Mouse (Mus musculus): ENCODE measurements around the gene Catsperz. TPM values are rescaled to one million over a fixed set of nuclear protein-coding genes. Genes with fewer than 3 reads are reported as not detected.
"Not testable (repeated sequence)": the region's sequence is repeated elsewhere in the genome, so short reads cannot be mapped to it uniquely, and the experiment has no call there.

The Catsperz gene
- total RNA-seq, 4 experiments from 2014 or later, result not detected

DNA sequence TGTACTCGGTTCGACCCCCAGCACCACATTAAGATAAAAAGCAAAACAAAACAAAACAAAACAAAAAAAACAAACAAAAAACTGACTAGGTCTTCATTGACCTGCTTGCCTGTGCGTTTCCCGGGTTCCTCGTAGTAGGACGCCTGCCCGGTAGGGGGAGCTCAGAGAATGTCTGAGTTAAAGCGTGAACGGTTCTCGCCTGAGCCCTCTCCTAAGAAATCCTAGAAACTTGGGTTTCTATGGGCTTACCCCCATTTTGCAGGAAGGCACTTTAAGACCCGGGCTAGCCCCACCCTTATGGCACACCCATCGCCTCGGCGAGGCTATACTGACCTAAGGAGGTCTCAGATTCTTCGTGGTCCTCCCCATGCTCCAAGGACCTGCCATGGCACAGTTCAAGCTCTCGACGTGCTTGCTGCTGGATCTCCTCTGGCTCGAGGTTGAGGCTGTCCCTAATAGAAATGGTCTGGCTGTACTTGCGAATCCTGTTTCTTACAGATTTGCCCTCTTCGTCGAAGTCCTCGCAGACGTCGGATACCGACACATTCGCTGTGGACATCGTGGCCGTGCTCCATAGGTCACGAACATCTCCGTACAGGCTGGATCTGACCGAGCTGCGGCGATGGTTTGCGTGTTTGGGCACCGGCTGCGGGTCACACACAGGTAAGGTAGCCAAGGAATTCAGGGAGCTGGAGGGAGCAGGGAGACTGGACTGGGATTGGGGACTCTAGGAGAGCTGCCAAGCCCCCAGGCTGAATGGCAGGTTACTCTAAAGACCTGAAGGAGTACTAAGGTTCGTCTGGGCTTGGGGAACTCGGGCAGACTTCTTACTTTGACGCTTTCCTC is 496 bp downstream of the Catsperz start:
- peak; percentile 70 to 73 for DNase-seq (ENCODE audit: low spot score in 2 of 2)

DNA sequence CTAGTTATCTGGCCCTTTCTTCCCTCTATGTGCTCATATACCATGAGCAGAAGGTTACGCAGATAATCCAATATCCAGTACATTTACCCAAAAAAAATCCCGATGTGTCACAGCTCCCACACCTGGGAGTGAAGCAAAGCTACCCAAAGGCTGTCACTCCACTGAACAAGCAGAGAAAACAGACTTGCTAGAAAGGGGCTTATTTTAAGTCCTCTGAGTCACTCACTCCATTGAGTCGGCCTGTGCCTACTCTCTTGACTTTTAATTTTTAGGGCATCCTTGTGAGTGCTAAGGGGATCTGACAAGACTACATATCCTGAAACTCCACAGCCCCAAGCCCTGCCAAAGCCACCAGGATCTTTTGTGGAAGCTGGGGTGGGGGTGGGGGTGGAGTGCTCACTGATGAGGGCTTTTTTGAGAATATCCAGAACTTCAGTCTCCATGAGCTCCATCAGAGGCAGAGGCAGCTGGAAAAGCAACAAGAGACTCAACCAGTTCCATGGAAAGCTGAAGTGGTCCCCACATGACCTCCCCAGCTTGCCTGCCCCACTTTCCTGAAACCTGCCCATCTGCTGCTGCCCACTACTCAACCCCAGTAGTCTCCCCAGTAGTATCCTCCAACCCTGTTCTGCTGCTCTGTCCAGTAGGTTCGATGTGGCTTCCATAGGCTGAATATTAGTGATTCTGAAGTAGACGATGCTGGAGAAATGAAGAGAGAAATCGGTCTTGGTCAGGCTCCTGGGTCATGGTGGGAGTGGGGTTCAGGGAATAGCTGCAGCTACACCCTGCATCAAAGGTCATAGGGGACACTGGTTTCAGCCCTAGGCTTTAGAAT is 2.1 kb downstream of the Catsperz start:
- no peak for DNase-seq (ENCODE audit: low spot score in 2 of 2)

DNA sequence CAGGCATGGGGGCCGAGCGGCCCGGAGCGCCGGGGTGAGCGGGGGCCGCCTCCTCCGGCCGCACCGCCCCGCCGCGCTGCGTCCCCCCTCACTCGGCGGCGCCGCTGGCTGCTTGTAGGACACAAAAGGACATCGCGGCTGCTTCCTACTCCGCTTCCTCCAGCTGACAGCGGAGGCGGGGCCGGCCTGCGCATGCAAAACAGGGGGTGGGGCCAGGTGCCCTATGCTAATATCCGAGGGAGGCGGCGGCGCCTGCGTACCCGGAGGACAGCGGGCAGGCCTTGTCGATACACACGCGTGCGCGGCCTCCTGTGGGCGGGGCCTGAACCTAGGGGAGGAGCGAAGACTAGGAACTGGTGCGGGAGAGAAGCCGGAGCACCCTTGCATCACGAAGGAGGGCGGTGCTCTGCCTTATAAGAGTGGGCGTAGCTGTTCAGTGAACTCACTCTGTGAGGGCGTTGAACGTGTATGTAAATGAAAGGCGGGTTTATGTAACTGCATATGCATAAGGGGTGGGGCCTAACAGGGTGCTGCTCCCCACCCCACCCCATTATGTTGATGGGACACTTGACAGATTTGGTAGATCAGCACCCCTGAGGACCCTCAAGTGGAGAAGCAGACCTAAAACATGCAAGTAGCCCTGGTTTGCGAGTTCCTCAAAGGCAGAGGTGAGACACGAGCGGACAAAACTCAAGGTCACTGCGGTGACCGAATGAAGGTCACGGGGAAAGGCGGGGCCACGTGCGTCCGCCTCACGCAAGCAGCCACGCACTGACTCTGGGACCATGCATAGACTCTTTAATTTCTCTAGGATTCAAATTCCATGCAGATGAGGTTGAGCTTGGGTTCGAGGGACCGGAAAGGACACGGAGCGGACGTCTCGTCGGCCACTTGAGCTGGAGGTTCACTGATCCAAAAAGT is 3.3 kb downstream of the Catsperz start, which contains the start of gene Esrra:
TSS of gene Esrra (minus strand) at position 167 of the 921 bp plus-strand sequence.
- DNase-seq (ENCODE audit: low spot score in 2 of 2), result peak; percentile 100

DNA sequence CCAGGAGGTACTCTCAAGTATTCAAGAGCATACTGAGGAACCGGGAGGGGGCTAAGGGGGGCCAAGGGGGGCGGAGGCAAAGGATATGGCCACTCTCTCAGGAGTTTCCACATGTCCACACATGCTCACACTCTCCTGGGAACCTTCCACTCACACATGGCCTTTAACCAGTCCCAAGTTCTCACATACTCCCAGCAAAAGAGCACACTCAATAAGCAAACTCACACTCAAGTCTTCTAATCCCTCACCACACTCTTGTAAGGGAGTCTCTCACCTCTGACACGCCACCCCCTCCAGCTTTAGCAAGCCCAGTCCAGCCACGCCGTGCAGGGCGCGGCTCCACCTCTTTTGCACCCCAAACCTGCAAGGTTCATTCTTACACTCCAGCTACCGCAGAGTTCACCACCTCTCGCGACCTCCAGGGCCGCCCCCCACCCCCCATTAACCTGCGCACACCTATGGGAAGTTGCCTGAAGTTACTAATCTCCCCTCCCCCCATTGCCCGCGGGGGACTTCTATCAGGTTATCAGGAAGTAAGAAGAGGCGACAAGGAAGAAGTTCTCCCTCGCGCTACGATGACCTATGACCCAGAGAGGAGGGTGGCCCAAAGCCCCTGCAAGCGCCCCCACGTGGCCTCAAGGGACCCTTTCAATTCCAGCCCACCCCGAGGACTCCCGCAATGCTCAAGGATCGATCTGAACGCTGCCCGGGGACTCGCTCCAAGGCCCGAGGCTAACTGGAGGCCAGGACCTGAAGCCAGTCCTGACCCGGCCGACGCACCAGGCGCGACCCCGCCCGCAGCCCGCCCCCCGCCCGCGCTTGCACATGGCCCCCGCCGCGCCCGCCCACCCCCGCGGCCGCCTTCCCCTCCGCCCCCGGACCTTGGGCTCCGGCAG is 4.2 kb downstream of the Catsperz start:
- DNase-seq (ENCODE audit: low spot score in 2 of 2), result peak in 1 of 2 experiments; percentile 55

DNA sequence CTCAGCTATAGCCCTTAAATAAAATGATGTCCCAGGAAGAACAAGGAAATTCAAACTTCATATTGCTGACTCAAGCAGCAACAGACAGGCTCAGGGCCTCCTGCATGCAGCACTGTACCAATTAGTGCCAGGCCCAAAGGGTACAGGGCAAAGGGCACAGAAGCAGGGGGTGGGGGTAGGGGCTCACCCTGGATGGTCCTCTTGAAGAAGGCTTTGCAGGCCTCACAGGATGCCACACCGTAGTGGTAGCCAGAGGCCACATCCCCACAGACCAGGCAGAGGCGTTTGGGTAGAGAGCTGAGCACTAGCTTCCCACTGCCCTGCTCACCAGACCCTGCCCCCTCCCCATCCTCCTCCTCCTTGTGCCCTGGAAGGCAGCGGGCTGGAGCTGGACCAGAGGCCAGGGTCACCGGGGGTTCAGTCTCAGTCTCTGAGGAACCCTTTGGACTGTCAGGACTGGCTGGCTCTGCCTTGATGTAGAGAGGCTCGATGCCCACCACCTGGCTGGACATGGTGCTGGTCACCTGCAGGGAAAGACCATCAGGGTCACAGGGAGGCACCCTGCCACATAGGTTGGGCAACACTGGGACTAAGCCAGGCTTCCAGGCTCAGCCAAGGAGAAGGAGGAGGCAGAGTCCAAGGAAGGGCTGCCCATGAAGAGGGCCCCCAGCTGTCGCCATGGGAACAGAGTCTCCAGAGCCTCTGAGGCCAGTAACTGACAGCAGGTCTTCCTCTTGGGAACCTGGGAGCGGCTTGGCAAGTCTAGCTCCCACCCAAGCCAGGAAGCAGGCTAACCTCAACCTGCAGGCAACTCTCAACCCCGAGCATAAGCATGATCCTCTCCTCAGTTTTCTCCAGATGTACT is 5.1 kb downstream of the Catsperz start:
- DNase-seq (ENCODE audit: low spot score in 2 of 2), result peak in 1 of 2 experiments; percentile 63

DNA sequence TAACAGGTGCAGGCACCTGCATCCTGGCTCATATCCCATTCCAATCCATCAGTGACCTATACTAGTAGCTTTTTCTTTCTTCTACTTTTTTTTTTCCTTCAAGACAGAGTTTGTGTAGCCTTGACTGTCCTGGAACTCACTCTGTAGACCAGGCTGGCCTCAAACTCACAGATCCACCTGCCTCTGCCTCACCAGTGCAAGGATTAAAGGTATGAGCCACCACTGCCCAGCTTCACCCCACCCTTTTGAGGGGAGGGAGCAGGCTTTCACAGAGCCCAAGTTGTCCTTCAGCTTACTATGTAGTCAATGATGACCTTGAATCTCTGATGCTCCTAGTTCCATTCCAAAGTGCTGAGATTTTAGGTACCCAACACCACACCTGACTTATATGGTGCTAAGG is 5.7 kb downstream of the Catsperz start:
- DNase-seq (ENCODE audit: low spot score in 2 of 2), result no peak

DNA sequence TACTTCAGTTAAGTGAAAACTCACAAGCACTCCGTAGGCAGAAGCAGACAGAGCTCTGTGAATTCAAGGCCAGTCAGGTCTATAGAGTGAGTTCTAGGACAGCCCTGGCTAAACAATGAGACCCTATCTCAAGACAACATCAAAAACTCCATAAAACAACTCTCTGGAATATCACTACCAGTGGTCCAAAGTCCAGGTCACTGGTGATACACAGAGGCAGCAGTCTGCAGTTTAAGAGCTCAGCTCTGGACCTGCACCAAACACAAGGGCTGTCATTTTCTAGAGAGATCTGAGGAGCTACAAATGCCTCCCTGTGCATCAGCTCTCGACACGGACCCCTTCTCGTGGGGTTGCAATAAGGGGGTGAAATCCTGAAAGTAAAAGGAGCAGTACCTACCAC is 6.9 kb downstream of the Catsperz start:
- no peak for DNase-seq (ENCODE audit: low spot score in 2 of 2)

DNA sequence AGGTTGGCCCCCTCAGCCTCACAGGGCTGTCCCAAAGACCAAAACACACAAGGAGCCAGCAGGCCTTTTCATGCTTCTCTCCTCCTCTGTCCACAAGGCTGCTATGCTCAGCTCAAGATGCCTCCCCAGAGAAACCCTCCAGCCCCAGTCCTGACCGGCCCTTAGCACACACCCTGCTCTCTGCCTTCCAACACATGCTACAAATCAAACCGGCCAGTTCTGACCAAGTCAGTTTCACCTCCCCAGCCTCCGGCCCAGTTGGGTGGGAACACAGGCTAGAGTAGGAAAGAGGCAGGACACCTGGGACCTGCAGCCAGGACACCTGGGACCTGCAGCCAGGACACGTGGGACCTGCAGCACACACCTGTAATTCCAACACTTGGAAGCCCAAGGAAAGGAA is 8.7 kb downstream of the Catsperz start:
- DNase-seq (ENCODE audit: low spot score in 2 of 2), result no peak

DNA sequence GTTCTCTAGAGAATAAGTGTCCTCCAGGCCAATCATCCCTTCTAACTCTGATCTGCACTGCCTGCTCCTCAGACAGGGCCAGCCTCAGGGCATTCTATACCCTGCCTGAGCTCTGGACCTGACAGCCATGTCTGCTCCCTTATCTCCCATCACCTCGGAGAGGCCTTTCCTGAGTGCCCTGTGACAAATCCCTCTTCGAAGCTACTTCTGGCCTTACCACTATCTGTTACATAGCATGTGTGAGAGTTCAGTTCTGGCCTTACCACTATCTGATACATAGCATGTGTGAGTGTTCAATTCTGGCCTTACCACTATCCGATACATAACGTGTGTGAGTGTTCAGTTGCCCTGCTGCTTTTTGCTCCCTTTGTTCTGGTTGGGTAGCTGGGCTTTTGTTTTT is 9.9 kb downstream of the Catsperz start:
- no peak for DNase-seq (ENCODE audit: low spot score in 2 of 2)

DNA sequence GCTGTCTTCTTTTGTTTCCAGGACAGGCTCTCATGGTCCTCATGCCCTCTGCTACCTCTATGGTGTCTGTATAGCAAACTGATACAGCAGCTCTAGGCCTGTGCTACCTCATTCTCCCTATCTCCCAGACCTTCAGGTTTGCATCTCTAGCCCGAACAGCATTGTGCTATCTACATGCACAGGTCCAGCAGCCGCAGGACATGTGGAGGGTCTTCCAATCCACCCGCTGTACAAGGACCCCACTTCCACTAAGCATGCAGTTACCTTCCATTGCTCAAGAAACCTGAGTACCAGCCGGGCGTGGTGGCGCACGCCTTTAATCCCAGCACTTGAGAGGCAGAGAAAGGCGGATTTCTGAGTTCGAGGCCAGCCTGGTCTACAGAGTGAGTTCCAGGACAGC is 10.6 kb downstream of the Catsperz start:
- DNase-seq (ENCODE audit: low spot score in 2 of 2), result no peak

DNA sequence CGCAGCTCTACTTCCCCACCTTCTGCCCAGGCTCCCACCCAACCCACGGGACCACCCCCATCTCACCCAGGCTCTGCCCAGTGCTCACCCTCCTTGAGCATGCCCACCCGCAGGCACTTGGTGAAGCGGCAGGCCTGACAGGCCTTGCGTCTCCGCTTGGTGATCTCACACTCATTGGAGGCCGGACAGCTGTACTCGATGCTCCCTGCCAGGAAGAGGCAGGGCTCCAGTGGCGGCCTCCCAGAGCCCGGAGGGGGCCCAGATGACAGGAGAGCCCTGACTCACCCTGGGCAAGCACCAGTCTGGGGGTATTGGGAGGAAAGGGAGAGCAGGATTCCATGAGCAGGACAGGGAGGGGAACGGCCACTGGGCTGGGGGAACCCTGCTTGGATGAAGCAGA is 11.2 kb downstream of the Catsperz start:
- no peak for DNase-seq (ENCODE audit: low spot score in 2 of 2)

DNA sequence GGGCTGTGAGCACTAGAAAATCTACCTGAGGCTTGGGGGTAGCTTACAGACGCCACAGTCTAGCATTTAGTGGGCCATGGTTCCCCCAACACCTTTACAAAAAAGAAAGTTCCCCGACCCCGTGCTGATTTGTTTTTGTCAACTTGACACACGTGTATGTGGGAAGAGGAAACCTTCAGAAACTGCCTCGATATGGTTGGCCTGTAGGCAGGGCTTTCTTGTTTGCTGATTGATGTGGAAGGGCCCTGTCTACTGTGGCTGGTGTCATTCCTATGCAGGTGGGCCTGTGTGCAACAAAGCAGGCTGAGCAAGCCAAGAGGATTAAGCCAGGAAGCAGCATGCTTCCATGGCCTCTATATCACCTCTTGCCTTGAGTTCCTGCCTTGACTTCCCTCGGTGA is 12.1 kb downstream of the Catsperz start:
- no peak for DNase-seq (ENCODE audit: low spot score in 2 of 2)

DNA sequence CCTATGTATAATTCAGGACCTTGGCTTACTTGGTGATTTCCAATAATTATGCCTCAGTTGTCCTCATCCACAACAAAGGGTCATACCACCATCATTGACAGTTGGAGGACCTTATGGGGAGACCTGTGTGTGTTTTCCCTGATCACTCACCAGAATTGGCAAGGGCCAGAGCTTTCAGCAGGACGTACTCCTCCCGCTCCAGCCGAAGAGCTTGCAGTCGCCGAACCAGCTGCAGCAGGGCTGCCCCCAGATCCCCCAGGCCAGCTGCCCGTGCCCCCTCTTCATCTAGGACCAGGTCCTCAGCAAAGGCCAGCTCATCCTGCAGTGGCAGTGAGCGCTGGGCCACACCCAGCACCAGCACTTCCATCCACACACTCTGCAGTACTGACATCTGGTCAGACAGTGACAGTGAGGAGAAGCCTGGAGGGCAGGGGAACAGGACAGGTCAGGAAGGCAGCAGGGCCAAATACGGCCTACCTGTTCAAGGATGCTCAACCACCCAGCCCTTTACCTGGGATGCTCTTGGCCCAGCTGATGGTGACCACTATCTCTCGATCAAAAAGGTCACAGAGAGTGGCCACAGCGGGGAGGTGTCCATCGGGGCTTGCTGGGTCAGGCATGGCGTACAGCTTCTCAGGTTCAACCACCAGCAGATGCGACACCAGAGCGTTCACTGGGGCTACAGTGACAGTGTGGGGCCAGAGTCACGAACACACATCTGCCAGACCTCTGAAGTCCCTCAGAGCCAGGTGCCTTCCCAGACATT is 12.8 kb downstream of the Catsperz start:
- no peak for DNase-seq (ENCODE audit: low spot score in 2 of 2)

DNA sequence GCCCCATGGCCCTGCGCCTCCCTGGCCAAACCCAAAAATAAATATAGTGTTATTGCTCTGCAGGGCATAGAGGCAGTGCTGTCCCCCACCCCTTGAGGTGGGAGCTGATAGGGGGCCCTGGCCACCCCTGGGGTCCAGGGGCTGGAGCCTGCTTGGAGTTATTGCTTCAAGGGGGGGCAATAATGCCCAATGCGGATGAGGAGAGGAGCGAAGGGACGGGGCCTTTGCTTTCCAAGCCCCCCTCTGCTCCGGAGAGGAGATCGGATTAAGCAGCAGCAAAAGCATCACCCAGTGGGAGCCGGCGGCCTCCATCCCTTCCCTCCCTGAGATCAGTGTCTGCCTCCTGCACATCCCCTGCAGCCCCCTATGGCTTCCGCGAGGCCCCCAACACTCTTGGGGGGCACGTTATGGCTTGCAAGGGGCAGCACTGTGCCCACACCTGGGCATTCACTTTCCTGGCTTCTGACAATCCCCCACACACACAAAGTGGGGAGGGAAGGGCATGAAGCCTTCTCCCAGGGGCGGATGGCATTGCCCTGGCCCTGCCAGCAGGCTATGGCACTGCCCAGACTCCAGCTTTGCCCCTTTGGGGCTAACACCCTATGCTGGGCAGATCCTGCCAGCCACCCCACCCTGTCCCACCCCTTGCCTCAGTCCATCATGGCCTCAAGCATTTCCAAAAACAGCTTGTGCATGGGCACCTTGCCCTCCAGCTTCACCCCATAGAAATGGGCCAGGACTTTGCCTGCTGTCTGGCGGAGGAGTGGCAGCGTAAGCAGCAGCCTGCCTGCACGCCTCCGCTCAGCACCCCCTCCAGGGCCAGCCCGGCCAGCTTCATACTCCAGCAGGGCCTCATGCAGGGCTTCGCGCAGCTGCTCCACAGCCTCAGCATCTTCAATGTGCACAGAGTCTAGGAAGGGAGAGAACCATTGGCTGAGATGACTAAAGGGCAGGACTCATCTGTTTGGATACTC is 13.8 kb downstream of the Catsperz start:
- DNase-seq (ENCODE audit: low spot score in 2 of 2), result no peak

DNA sequence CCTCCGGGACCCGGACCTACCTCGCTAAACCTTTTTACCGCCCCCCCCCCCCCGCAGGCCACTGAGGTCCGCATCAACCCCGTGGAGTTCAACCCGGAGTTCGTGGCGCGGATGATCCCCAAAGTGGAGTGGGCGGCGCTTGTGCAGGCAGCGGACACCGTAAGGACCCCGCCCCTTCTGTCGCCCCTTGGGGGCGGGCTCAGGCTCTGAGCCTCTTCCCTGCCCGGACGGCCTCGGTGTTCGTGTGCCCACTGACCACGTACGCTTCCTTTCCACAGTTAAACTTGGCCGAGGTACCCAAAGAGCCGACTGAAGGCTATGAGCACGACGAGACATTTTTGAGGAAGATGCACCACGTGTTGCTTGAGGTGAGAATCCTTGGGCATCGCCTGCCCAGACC is 14.9 kb downstream of the Catsperz start:
- DNase-seq (ENCODE audit: low spot score in 2 of 2), result not testable (repeated sequence)

DNA sequence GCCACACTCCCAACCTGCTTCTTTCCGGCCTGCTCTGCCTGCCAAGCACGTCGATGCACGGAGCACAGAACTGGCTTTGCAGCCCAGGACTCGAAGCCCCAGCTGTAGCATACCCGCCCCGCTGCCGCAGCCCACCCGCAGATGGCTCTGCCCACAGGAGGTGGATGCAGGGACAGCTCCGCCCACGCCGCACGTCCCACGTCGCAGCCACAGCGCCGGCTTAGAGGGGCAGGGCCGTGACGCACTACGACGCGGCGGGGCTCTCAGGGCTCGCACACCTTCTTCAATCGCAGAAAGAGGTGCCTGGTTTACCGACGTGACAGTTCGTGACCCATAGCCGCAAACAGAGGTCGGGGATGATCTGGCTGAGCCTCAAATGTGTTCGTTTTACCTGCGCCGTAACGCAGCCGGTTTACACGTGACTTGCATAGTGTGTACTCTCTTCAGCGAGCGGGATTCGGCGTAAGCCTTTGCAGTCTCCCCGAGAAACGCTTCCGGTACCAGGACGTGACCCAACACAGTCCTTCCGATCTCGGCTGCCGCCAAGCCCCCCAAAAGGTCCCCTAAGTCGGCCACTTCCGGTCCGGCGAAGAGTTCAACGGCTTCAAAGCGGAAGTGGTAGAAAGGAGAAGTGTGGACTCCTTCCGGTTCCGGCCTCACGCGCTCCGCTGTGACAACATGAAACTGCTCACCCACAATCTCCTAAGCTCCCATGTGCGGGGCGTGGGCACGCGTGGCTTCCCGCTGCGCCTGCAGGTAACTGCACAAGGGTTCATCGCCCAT is 15.5 kb downstream of the Catsperz start, which contains the start of the genes Trmt112 and Prdx5:
TSS of gene Trmt112 (plus strand) at position 192 of the 783 bp plus-strand sequence.
TSS of gene Prdx5 (minus strand) at position 600 of the 783 bp plus-strand sequence.
- peak; percentile 74 to 87 for DNase-seq (ENCODE audit: low spot score in 2 of 2)
